Mouse (Mus musculus): ENCODE measurements around the gene Zfp961. TPM values are rescaled to one million over a fixed set of nuclear protein-coding genes. Genes with fewer than 3 reads are reported as not detected.
"Not testable (repeated sequence)": the region's sequence is repeated elsewhere in the genome, so short reads cannot be mapped to it uniquely, and the experiment has no call there.

Gene Zfp961
- polyA plus RNA-seq, 1 experiment, result 2.9 TPM

- TF ChIP-seq CTCF (IDR thresholded peaks at IDR 0.05; ENCODE audit: extremely low read depth, insufficient read depth, insufficient read length, insufficient replicate concordance) (no peak), POLR2A (IDR thresholded peaks at IDR 0.05; ENCODE audit: low read depth, low read length) (no peak)
- Histone ChIP-seq H3K27me3 (ENCODE audit: control insufficient read depth, insufficient read depth, low read length) (no peaks in the 10 kb centered on the region), H3K27ac (ENCODE audit: insufficient read depth, low read length) (no peak overlapping the region), H3K36me3 (ENCODE audit: control insufficient read depth, insufficient read depth, low read length) (no peaks in the 10 kb centered on the region), H3K4me3 (ENCODE audit: extremely low read depth, insufficient read depth, insufficient read length) (no peak overlapping the region), H3K4me1 (ENCODE audit: control insufficient read depth, insufficient read depth, insufficient read length) (peaks cover 5% of the 10 kb centered on the region; the same call in 1 of the 2 replicates)
- DNase-seq (ENCODE audit: low read depth in 1 of 2, low spot score in 2 of 2), result no peak
- WGBS, result 91% methylated on average over 1 of the region's 1 CpGs
These were observed 9.1 kb upstream of the Zfp961 start for GRCm38 (mm10) chr8:71941776-71942175.

GRCm38 (mm10) chr8:71948624-71949023 lies 2.2 kb upstream of the Zfp961 start:
- no peaks in the 10 kb centered on the region for H3K27me3 ChIP-seq (ENCODE audit: control insufficient read depth, insufficient read depth, low read length)
- TF ChIP-seq CTCF (IDR thresholded peaks at IDR 0.05; ENCODE audit: extremely low read depth, insufficient read depth, insufficient read length, insufficient replicate concordance), result no peak
- 79% methylated on average over 5 of the region's 5 CpGs for WGBS

GRCm38 (mm10) chr8:71951436-71952161 lies 761 bp downstream of the Zfp961 start:
- no peak for DNase-seq (ENCODE audit: low read depth in 1 of 2, low spot score in 2 of 2)

More at GRCm38 (mm10) chr8:71948624-71949023, 2.2 kb upstream of the Zfp961 start:
- Histone ChIP-seq H3K27ac (ENCODE audit: insufficient read depth, low read length) (no peak overlapping the region), H3K36me3 (ENCODE audit: control insufficient read depth, insufficient read depth, low read length) (no peaks in the 10 kb centered on the region), H3K4me3 (ENCODE audit: extremely low read depth, insufficient read depth, insufficient read length) (no peak overlapping the region), H3K4me1 (ENCODE audit: control insufficient read depth, insufficient read depth, insufficient read length) (peaks cover 8% of the 10 kb centered on the region)
- no peak for DNase-seq (ENCODE audit: low read depth in 1 of 2, low spot score in 2 of 2)

GRCm38 (mm10) chr8:71952489-71952888 lies 1.7 kb downstream of the Zfp961 start:
- Histone ChIP-seq H3K4me1 (ENCODE audit: control insufficient read depth, insufficient read depth, insufficient read length) (peaks cover 8% of the 10 kb centered on the region), H3K36me3 (ENCODE audit: control insufficient read depth, insufficient read depth, low read length) (no peaks in the 10 kb centered on the region), H3K4me3 (ENCODE audit: extremely low read depth, insufficient read depth, insufficient read length) (no peak overlapping the region), H3K27me3 (ENCODE audit: control insufficient read depth, insufficient read depth, low read length) (no peaks in the 10 kb centered on the region), H3K27ac (ENCODE audit: insufficient read depth, low read length) (no peak overlapping the region)
- DNase-seq (ENCODE audit: low read depth in 1 of 2, low spot score in 2 of 2), result no peak
- WGBS, result 86% methylated on average over 1 of the region's 1 CpGs
- TF ChIP-seq CTCF (IDR thresholded peaks at IDR 0.05; ENCODE audit: extremely low read depth, insufficient read depth, insufficient read length, insufficient replicate concordance) (no peak), POLR2A (IDR thresholded peaks at IDR 0.05; ENCODE audit: low read depth, low read length) (no peak)

More at GRCm38 (mm10) chr8:71951436-71952161, 761 bp downstream of the Zfp961 start:
- H3K36me3 ChIP-seq (ENCODE audit: control insufficient read depth, insufficient read depth, low read length), result no peaks in the 10 kb centered on the region
- TF ChIP-seq POLR2A (IDR thresholded peaks at IDR 0.05; ENCODE audit: low read depth, low read length) (no peak), CTCF (IDR thresholded peaks at IDR 0.05; ENCODE audit: extremely low read depth, insufficient read depth, insufficient read length, insufficient replicate concordance) (no peak)
- H3K4me3 ChIP-seq (ENCODE audit: extremely low read depth, insufficient read depth, insufficient read length), result peak overlapping the region; percentile 33; the same call in 1 of the 2 replicates
- no peaks in the 10 kb centered on the region for H3K27me3 ChIP-seq (ENCODE audit: control insufficient read depth, insufficient read depth, low read length)
- 12% methylated on average over 14 of the region's 14 CpGs for WGBS
- peaks cover 8% of the 10 kb centered on the region for H3K4me1 ChIP-seq (ENCODE audit: control insufficient read depth, insufficient read depth, insufficient read length)
- no peak overlapping the region for H3K27ac ChIP-seq (ENCODE audit: insufficient read depth, low read length)

GRCm38 (mm10) chr8:71952961-71953700 lies 2.3 kb downstream of the Zfp961 start:
- H3K27ac ChIP-seq (ENCODE audit: insufficient read depth, low read length); DNase-seq (ENCODE audit: low read depth in 1 of 2, low spot score in 2 of 2); H3K27me3 ChIP-seq (ENCODE audit: control insufficient read depth, insufficient read depth, low read length); H3K4me1 ChIP-seq (ENCODE audit: control insufficient read depth, insufficient read depth, insufficient read length); H3K4me3 ChIP-seq (ENCODE audit: extremely low read depth, insufficient read depth, insufficient read length); H3K36me3 ChIP-seq (ENCODE audit: control insufficient read depth, insufficient read depth, low read length): not testable (repeated sequence)
- WGBS, result 95% methylated on average over 16 of the region's 16 CpGs

- TF ChIP-seq POLR2A (IDR thresholded peaks at IDR 0.05; ENCODE audit: low read depth, low read length), result no peak
- TF ChIP-seq CTCF (IDR thresholded peaks at IDR 0.05; ENCODE audit: extremely low read depth, insufficient read depth, insufficient read length, insufficient replicate concordance), result no peak
- no peak overlapping the region for H3K4me3 ChIP-seq (ENCODE audit: extremely low read depth, insufficient read depth, insufficient read length)
- 96% methylated on average over 9 of the region's 9 CpGs for WGBS
- H3K36me3 ChIP-seq (ENCODE audit: control insufficient read depth, insufficient read depth, low read length), result no peaks in the 10 kb centered on the region
- no peak for DNase-seq (ENCODE audit: low read depth in 1 of 2, low spot score in 2 of 2)
- H3K27ac ChIP-seq (ENCODE audit: insufficient read depth, low read length), result no peak overlapping the region
- H3K27me3 ChIP-seq (ENCODE audit: control insufficient read depth, insufficient read depth, low read length), result no peaks in the 10 kb centered on the region
- H3K4me1 ChIP-seq (ENCODE audit: control insufficient read depth, insufficient read depth, insufficient read length), result peaks cover 8% of the 10 kb centered on the region
These were observed 3.8 kb downstream of the Zfp961 start for GRCm38 (mm10) chr8:71954666-71955065.

- Histone ChIP-seq H3K36me3 (ENCODE audit: control insufficient read depth, insufficient read depth, low read length) (peaks cover 2% of the 10 kb centered on the region), H3K4me3 (ENCODE audit: extremely low read depth, insufficient read depth, insufficient read length) (no peak overlapping the region), H3K27ac (ENCODE audit: insufficient read depth, low read length) (no peak overlapping the region), H3K27me3 (ENCODE audit: control insufficient read depth, insufficient read depth, low read length) (no peaks in the 10 kb centered on the region), H3K4me1 (ENCODE audit: control insufficient read depth, insufficient read depth, insufficient read length) (no peaks in the 10 kb centered on the region)
- TF ChIP-seq POLR2A (IDR thresholded peaks at IDR 0.05; ENCODE audit: low read depth, low read length) (no peak), CTCF (IDR thresholded peaks at IDR 0.05; ENCODE audit: extremely low read depth, insufficient read depth, insufficient read length, insufficient replicate concordance) (no peak)
- no peak for DNase-seq (ENCODE audit: low read depth in 1 of 2, low spot score in 2 of 2)
These were observed 9.6 kb downstream of the Zfp961 start for GRCm38 (mm10) chr8:71960483-71960882.

Data from spleen, adult 2 months (tissue).